Mouse (Mus musculus) cortical plate, adult 2 months (tissue): ENCODE measurements at regions not wholly inside any gene's neighbourhood (a gene's known extent, or its start where the extent isn't known, plus 50 kb on each side); places are given as distances from the start of the nearest gene placed in this dataset.

ENCODE experiments used
- CTCF ChIP-seq: fragments of 200-500 bp; IDR thresholded peaks from 2 replicates; pipeline ENCODE4 v1.5.1; 2011; ENCODE audit warnings: mild to moderate bottlenecking, control low read depth, low read length; ENCODE audit not compliant: insufficient read depth; ENCODE audit errors: extremely low read depth
- POLR2A ChIP-seq: fragments of 200-500 bp; IDR thresholded peaks from 2 replicates; pipeline ENCODE4 v1.6.1; 2011; ENCODE audit warnings: mild to moderate bottlenecking, low read length, control low read depth; ENCODE audit not compliant: insufficient read depth; ENCODE audit errors: extremely low read depth

DNA sequence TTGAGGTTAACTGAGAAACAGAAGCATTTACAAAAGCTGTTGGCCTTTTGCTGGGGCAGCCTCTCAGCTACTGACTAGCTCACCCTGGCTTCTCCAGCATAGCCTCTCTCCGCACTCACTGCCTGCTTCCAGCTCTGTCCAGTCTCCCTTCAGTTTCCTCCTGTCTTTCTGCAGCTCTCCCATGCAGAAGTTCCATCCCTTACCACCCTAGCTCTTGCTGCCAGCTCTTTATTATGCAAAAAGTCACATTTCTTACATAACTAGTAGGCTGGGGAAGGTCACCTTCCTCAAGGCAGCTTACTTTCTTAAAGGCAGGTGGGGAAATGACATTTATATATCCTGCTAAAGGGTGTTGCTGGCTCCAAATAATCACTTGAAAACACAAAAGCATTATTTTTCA is 91.1 kb upstream of the Prok2 start:
- no peak for TF ChIP-seq POLR2A
- no peak for TF ChIP-seq CTCF
